Mouse (Mus musculus): Measurements from ENCODE around the gene Kpna7. TPM values are rescaled to one million over a fixed set of nuclear protein-coding genes. Genes with fewer than 3 reads are reported as not detected.

The Kpna7 gene
- polyA plus RNA-seq (2012), result not detected in 2 replicates

DNA sequence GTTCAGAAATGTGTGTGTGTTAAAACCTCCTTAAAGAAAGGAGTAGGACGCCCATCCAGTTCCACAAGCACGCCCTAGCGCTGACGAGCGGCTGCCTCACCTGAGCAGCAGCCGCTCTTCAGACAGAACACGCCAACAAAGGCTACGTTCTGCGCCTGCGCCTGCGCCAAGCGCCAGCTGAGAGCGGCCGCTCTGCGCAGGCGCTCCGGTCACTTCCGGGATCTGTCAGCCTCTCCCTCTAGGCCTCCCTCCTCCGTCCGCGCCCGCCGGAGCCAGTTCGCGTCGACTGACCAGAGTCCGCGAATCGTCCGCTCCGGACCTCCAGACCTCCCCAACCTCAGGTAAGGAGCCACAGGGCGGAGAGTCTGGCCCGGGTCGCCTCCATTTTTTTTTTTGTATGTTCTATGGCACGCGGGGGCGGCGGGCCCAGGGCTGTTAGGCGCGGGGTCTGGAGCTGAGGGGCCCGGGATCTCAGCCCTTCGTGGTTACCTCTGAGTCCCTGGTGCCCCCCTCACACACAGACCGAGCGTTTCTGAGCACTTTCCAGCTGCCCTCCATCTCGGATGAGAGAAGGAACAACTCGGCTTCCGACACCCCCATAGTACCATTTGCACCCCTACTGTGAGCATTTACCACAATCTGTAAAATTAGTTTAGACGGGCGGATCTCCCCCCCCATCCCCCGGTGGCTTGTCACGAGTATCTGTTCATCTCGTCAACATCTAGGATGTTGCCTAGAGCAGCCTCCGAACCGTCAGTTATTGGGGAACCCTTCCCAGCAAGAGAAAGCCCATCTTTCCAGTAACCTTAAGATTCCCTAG is at the start of gene Kpna7, which contains the start of gene Arpc1a:
Kpna7 (minus strand) TSS at position 399 of the 820 bp plus-strand sequence.
Arpc1a (plus strand) TSS at position 199 of the 820 bp plus-strand sequence.

DNA sequence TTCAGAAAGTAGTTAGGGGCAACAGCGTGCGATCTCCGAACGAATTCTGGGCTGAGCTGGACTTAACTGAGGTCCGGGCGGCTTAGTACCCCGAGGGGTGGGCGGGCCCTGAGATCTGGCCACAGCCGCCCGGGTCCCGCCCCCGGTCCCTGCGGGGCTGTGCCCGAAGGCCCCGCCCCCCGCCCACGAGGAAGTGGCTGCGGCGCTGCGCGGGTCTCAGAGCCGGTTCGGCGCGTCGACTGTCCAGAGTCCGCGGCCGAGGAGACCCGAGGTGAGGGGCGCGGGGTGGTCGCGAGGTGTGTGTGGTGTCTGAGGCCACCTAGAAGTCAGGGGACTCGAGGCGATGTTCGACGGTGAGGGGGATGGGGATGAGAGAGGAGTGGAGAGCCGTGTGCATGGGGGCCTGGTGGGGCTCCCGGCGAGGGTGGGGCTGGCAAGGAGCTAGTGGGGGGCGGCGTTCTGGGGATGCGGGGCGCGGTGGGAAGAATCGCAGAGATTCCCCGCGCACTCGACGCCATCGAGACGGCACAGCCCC is 30.3 kb upstream of the Kpna7 start, which contains the start of gene Arpc1b:
Arpc1b (plus strand) TSS at position 145 of the 535 bp plus-strand sequence.

DNA sequence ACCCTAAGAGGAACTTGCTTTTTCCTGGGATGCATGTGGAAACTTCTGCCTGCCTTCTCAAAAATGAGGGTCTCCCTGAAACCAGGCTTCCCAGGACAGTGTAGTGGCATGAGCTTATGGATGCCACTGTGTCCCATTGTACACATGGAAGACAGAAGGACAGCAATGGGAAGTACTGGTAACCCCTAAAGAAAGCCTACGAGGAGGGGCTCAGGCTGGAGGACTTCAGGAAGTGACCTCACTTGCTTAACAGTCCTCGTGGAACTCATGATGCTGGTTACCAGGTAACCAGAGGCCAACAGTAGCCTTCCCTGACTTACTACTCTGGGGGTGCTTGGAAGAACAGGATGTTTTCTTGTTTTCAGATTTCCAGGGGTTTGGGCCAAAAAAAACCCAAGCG is 41.1 kb downstream of the Kpna7 start, which contains the start of gene 1700018F24Rik:
1700018F24Rik (plus strand) TSS at position 301 of the 400 bp plus-strand sequence.

DNA sequence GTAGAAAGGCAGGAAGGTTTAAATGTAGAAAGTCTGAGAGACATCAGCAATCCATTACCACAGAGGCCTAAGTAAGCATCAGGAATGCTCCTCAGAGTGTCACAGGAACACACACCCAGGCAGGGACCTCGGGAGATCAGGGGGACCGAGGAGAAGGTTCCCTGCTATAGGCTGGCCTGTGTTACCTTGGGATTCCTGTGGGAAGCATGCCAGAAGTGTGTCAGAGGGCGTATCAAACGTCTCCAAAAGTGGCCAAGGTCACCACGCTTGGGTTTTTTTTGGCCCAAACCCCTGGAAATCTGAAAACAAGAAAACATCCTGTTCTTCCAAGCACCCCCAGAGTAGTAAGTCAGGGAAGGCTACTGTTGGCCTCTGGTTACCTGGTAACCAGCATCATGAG is 51.4 kb downstream of the Kpna7 start, which contains the start of gene Gm4871:
Gm4871 (minus strand) TSS at position 364 of the 400 bp plus-strand sequence.

DNA sequence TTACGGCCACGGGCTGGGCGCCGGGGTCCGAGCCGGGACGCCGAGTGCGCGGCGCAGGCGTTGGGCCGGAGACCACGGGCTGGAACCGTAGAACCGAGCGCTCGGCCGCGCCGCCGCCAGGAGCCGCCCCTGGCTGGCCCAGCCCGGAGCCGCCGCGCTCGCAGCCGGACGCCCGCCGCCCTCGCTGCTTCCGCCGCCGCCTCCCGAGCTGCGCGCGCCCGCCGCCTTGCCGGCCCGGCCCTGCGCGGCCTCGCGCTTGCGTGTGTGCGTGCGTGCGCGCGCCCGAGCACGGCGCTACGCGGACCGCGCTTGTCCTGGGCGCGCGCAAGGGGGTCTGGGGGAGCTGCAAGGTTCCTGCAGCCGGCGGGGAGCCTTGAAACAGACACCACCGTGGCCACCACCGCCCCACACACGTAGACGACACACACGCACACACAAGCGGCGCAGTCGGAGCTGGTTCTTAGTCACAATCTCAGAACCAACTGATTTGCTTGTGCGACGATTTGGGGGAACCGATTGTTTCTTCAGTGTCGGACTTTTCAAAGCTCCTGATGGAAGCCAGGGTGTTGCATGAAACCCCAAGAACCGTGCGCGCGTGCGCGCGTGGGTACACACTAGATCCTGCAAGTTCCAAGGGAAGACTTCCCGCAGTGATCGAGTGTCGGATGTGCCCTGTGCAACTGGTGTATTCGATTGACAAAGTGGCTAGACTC is 118.0 kb downstream of the Kpna7 start, which contains the start of gene Smurf1:
Smurf1 (minus strand) TSS at position 209 of the 713 bp plus-strand sequence.

Other genes with a start within 250 kb of the Kpna7 start
- gene Smurf1, start 118.2 kb downstream of the Kpna7 start, polyA plus RNA-seq (2012), result 6.7 and 9.3 TPM in 2 replicates
- gene Gm4871, start 51.3 kb downstream of the Kpna7 start, polyA plus RNA-seq (2012), result not detected in 2 replicates
- gene 1700018F24Rik, start 41.0 kb downstream of the Kpna7 start, polyA plus RNA-seq (2012), result not detected in 2 replicates
- 37.1 and 39.7 TPM in 2 replicates for gene Arpc1a, start 200 bp downstream of the Kpna7 start, polyA plus RNA-seq (2012)
- 2,557 and 3,038 TPM in 2 replicates for gene Arpc1b, start 30.2 kb upstream of the Kpna7 start, polyA plus RNA-seq (2012)
- 113 and 155 TPM in 2 replicates for gene Pdap1, start 56.2 kb upstream of the Kpna7 start, polyA plus RNA-seq (2012)
- 23.5 and 38.4 TPM in 2 replicates for gene Bud31, start 56.3 kb upstream of the Kpna7 start, polyA plus RNA-seq (2012)
- 15.8 and 18.1 TPM in 2 replicates for gene Ptcd1, start 83.1 kb upstream of the Kpna7 start, polyA plus RNA-seq (2012)
- 64.3 and 76.5 TPM in 2 replicates for gene Cpsf4, start 83.2 kb upstream of the Kpna7 start, polyA plus RNA-seq (2012)
- 55.8 and 60.0 TPM in 2 replicates for gene Atp5j2, start 108.0 kb upstream of the Kpna7 start, polyA plus RNA-seq (2012)
- 6.9 and 11.0 TPM in 2 replicates for gene Zkscan14, start 117.8 kb upstream of the Kpna7 start, polyA plus RNA-seq (2012)
- gene Zkscan5, start 120.5 kb upstream of the Kpna7 start, polyA plus RNA-seq (2012), result 1.7 and 2.9 TPM in 2 replicates
- 23.2 and 30.7 TPM in 2 replicates for gene Zfp655, start 147.7 kb upstream of the Kpna7 start, polyA plus RNA-seq (2012)
- gene Zscan25, start 196.5 kb upstream of the Kpna7 start, polyA plus RNA-seq (2012), result 34.9 and 49.4 TPM in 2 replicates

Measured in megakaryocyte-erythroid progenitor cell, adult 5 weeks (primary cell).